Comparison of ENCODE assay signal across 8 mouse cellular contexts in the genomic region with DNA sequence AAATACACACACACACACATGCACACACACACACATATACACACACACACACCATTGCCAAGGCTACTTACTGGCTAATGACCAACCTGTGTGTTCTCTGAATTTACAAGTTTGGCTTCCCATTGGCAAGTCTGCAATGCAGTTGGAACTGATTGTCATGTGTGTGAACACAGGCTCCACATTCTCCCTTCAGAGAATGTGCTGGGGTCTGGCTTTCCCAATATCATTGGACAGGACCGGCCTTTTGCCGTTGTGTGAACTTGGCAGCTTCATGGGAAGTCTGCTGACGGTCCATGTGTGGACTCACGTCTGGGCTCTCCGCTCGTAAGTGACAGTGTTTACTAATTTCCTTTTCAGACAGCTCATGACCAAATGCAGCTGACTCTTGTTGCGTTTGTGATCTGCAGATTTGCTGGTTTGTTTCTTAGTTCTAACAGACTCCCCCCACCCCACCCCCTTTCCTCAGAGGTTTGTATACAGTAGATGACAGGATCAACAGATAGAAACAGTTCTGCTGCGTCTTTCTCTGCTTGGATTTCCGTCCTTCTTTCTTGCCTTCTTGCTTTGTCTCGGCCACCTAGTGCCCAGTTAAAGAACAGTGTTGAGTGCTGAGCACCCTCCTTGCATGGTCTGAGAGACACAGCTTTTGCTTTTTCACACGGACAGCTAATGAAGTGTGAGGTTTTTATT.
DNase-seq lines count a peak whose midpoint lies in the region; ATAC-seq lines count a peak whose summit lies in the region.
"Had no signal": no experiment of that assay in that cellular context is flagged by ENCODE, and none has a peak within 500 bp of the region (broad histone marks: within the 10 kb centered on the region; RNA-seq: fewer than 3 reads in every experiment).

No protein-coding gene starts in this region.

- no peak for ATAC-seq in kidney, embryonic 14.5 days (ENCODE audit: low FRiP score, low TSS enrichment)
- ATAC-seq in embryonic facial prominence, embryonic 11.5 days (replicated peaks; ENCODE audit: insufficient number of reproducible peaks, low FRiP score, low TSS enrichment, low read depth): no peak
- no peak for ATAC-seq in limb, embryonic 15.5 days (ENCODE audit: insufficient number of reproducible peaks, low FRiP score, low TSS enrichment, low read depth)

- H3K9me3 ChIP-seq in kidney, embryonic 14.5 days (ENCODE audit: control insufficient read depth, low read length): no peaks in the 10 kb centered on the region
- H3K9me3 ChIP-seq in embryonic facial prominence, embryonic 11.5 days (replicated peaks; ENCODE audit: control insufficient read depth, low read length): no peaks in the 10 kb centered on the region
- 0 out of 2 replicates have a peak, but pooled peaks cover 3% of the 10 kb centered on the region for H3K9me3 ChIP-seq in heart, embryonic 10.5 days
- no peaks in the 10 kb centered on the region for H3K9me3 ChIP-seq in limb, embryonic 15.5 days

- H3K4me1 ChIP-seq in kidney, embryonic 14.5 days (ENCODE audit: control insufficient read depth, insufficient read depth, low read length): peaks cover 14% of the 10 kb centered on the region
- H3K4me1 ChIP-seq in embryonic facial prominence, embryonic 11.5 days (ENCODE audit: control insufficient read depth, insufficient read depth, low read length): no peaks in the 10 kb centered on the region; the same call in 1 of the 2 replicates
- H3K4me1 ChIP-seq in heart, embryonic 10.5 days: peaks cover 28% of the 10 kb centered on the region
- H3K4me1 ChIP-seq in limb, embryonic 15.5 days: peaks cover 69% of the 10 kb centered on the region

- peak; percentile 48 for DNase-seq in kidney, postnatal 14 days
- peak; percentile 33 for DNase-seq in embryonic facial prominence, embryonic 11.5 days (ENCODE audit: low spot score)
- no peak for DNase-seq in heart, embryonic 10.5 days (ENCODE audit: low spot score)
- DNase-seq in thymus, postnatal 25 days: no peak
- DNase-seq in layer of hippocampus, adult 9-10 months (ENCODE audit: low spot score): no peak

- H3K4me2 ChIP-seq in kidney, embryonic 14.5 days (replicated peaks; ENCODE audit: low read depth, low read length): no peak overlapping the region
- no peak overlapping the region for H3K4me2 ChIP-seq in embryonic facial prominence, embryonic 11.5 days (ENCODE audit: low read depth, low read length)
- H3K4me2 ChIP-seq in limb, embryonic 15.5 days: no peak overlapping the region

- WGBS in kidney, embryonic 14.5 days: 42% methylated on average over 11 of the region's 11 CpGs
- 56% methylated on average over 11 of the region's 11 CpGs for WGBS in embryonic facial prominence, embryonic 11.5 days
- WGBS in heart, embryonic 10.5 days: 56% methylated on average over 11 of the region's 11 CpGs
- WGBS in limb, embryonic 15.5 days: 34% methylated on average over 11 of the region's 11 CpGs

- no peaks in the 10 kb centered on the region for H3K27me3 ChIP-seq in kidney, embryonic 14.5 days (ENCODE audit: control insufficient read depth, insufficient read depth, low read length)
- no peaks in the 10 kb centered on the region for H3K27me3 ChIP-seq in embryonic facial prominence, embryonic 11.5 days (ENCODE audit: control insufficient read depth, insufficient read depth, low read length)
- 0 out of 2 replicates have a peak, but pooled peaks cover 3% of the 10 kb centered on the region for H3K27me3 ChIP-seq in heart, embryonic 10.5 days (ENCODE audit: insufficient read depth, poor library complexity, severe bottlenecking)
- no peaks in the 10 kb centered on the region for H3K27me3 ChIP-seq in limb, embryonic 15.5 days

- no peak overlapping the region for H3K9ac ChIP-seq in kidney, embryonic 14.5 days (ENCODE audit: low read depth, low read length)
- H3K9ac ChIP-seq in embryonic facial prominence, embryonic 11.5 days (replicated peaks; ENCODE audit: low read length): no peak overlapping the region
- H3K9ac ChIP-seq in limb, embryonic 15.5 days: no peak overlapping the region

- no peaks in the 10 kb centered on the region for H3K36me3 ChIP-seq in kidney, embryonic 14.5 days (ENCODE audit: control insufficient read depth, insufficient read depth, low read length)
- no peaks in the 10 kb centered on the region for H3K36me3 ChIP-seq in embryonic facial prominence, embryonic 11.5 days (replicated peaks; ENCODE audit: control insufficient read depth, insufficient read depth, low read depth, low read length)
- no peaks in the 10 kb centered on the region for H3K36me3 ChIP-seq in heart, embryonic 10.5 days
- H3K36me3 ChIP-seq in limb, embryonic 15.5 days: no peaks in the 10 kb centered on the region
- H3K36me3 ChIP-seq: G1E had no signal

- no peak overlapping the region for H3K4me3 ChIP-seq in kidney, embryonic 14.5 days (ENCODE audit: low read length)
- no peak overlapping the region for H3K4me3 ChIP-seq in embryonic facial prominence, embryonic 11.5 days (ENCODE audit: low read depth, low read length)
- H3K4me3 ChIP-seq in heart, embryonic 10.5 days: no peak overlapping the region
- no peak overlapping the region for H3K4me3 ChIP-seq in limb, embryonic 15.5 days

- H3K27ac ChIP-seq in kidney, embryonic 14.5 days (ENCODE audit: low read depth, low read length): no peak overlapping the region
- 0 out of 2 replicates have a peak overlapping the region, but pooled peaks have one; percentile 23 for H3K27ac ChIP-seq in embryonic facial prominence, embryonic 11.5 days (replicated peaks; ENCODE audit: low read depth, low read length)
- peak overlapping the region; percentile 47 for H3K27ac ChIP-seq in heart, embryonic 10.5 days
- H3K27ac ChIP-seq in limb, embryonic 15.5 days: peak overlapping the region; percentile 78

Comparison
In these comparisons a context has a peak if more than half of its experiments do, and no peak if none do; other contexts are left out.
1. DNase-seq: peak in kidney, postnatal 14 days (single experiment) and embryonic facial prominence, embryonic 11.5 days (single experiment); none in heart, embryonic 10.5 days (single experiment), thymus, postnatal 25 days (single experiment) and layer of hippocampus, adult 9-10 months (single experiment).